Mouse (Mus musculus) gastrocnemius, postnatal 10 days (tissue): Measurements from ENCODE around the gene Fbxo33. TPM values are rescaled to one million over a fixed set of nuclear protein-coding genes. Genes with fewer than 3 reads are reported as not detected.
"Not testable (repeated sequence)": the region's sequence is repeated elsewhere in the genome, so short reads cannot be mapped to it uniquely, and the experiment has no call there.

Source experiments
- DNase-seq: peaks from one replicate; pipeline ENCODE4 v3.0.0; 2021; ENCODE audit warnings: mixed read lengths
- long read RNA-seq, 2 experiments: library from polyadenylated mRNA; stranded (forward); transcript quantifications; one replicate each; pipeline ENCODE4 v2.0.0; 2021
- total RNA-seq, 2 experiments: library from RNA; stranded (reverse); gene quantifications; 2 replicates each; pipeline ENCODE4 v1.2.3; 2021

The Fbxo33 gene
- 1 to 10 TPM; 4.1 to 7.4 TPM for total RNA-seq
- long read RNA-seq, experiment 1, partial matches to known transcripts, result 0 of 6 reads
- long read RNA-seq, experiment 1, other reads (novel, unspliced or antisense), result 2 of 6 reads
- long read RNA-seq, experiment 2, partial matches to known transcripts, result 0 of 4 reads
- long read RNA-seq, experiment 2, other reads (novel, unspliced or antisense), result 0 of 4 reads

DNA sequence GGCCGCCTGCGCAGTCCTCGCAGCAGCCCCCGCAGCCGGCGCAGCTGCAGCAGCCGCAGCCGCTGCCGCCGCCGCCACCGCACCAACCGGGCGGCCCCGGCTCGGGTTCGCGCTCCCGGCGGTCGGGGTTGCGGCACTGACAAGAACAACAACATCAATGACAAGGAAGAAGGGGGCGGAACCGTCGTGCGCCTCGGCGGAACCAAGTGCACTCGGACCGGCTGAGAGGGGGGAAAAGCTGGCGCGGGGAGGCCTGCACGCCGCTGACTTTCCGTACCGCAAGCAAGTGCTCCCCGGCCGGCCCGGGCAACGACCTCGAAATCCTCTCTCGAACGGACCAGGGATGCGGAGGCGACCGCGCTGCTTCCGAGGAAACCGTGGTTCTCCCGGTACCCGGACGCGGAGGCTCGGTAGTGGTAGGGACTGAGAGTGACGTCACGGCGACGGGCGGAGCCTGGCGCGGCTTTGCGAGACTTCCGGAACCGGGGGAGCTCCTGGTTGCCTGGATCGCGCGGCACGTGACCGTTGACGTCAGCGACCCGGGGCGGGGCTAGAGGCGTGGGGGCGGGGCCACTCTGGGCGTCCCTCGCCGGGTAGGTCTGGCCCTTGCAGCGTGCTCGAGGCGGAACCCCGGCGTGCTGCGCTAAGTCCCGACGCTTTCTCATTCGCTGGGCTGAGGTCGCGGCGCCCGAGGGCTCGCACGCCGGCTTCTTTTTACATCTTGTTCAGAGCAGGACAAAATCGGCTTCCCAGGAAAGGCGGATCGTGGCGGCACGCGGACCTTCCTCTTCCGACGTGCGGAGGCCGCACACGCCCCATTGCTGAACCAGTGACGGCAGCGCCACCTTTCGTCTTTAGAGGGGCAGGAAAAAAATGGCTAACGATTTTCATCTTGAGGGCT is at the start of gene Fbxo33:
Gene Fbxo33 (minus strand): TSS at position 401 of the 901 bp plus-strand sequence.
- peak; percentile 98 for DNase-seq

DNA sequence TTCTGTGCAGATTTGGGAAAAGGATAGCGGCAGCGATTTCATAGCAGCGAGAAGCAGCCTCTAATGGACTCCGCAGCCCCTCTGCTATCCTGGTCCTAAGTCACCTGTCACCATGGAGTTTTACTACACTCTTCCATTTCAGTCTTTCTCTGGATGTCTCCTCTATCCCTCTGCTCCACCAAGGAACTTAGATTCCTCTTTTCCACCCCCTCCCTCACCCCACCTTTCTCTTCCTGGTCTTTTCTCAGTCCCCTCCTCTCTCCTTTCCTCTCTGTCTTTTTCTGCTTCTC is 46.4 kb upstream of the Fbxo33 start:
- DNase-seq, result no peak

DNA sequence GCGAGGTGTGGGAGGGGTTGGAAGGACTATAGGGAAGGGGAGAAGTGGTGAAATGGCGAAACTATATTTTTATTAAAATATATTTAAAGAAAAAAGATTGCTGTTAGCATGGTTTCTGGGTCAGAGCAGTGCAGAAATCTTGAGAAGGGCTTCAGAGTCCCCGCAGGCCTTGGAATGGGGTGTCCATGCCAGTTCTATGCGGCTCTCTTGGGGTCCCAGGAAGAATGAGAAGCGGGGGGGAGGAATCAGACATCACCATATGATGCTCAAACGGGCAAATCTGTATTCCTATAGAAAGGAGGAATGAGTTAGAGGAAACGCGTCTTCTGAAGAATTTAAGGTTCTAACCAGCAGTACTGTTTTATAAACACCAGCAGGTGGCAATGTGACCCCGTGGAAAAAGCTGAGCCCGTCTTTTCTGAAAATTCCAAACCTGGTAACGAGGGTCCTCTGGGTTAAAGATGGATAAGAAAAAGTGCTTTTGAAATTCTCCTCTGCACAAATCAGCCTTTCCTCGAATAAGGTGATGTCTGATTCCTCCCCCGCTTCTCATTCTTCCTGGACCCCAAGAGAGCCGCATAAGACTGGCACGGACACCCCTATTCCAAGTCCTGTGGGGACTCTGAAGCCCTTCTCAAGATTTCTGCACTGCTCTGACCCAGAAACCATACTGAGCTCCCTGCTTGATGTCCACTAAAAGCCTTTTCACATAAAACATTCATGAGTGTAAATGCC is 45.8 kb upstream of the Fbxo33 start:
- no peak for DNase-seq

DNA sequence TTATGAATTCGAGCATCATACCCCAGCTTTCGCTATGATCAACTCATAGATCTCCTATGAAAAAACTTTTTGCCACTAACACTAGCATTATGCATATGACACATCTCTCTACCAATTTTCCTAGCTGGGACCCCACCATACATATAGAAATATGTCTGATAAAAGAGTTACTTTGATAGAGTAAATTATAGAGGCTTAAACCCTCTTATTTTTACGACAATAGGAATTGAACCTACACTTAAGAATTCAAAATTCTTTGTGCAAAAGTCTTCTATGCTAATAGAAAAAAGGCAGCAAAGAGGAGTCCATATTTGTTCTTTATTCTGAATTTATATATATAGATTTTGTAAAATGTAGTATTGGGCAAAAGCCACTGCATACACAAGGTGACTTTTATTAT is 43.3 kb upstream of the Fbxo33 start:
- DNase-seq, result no peak

GRCm38 (mm10) chr12:59260798-59261197 is 41.3 kb upstream of the Fbxo33 start:
- DNase-seq, result no peak

GRCm38 (mm10) chr12:59260362-59260761 is 40.8 kb upstream of the Fbxo33 start:
- DNase-seq, result no peak

GRCm38 (mm10) chr12:59259015-59259414 is 39.5 kb upstream of the Fbxo33 start:
- DNase-seq, result no peak

DNA sequence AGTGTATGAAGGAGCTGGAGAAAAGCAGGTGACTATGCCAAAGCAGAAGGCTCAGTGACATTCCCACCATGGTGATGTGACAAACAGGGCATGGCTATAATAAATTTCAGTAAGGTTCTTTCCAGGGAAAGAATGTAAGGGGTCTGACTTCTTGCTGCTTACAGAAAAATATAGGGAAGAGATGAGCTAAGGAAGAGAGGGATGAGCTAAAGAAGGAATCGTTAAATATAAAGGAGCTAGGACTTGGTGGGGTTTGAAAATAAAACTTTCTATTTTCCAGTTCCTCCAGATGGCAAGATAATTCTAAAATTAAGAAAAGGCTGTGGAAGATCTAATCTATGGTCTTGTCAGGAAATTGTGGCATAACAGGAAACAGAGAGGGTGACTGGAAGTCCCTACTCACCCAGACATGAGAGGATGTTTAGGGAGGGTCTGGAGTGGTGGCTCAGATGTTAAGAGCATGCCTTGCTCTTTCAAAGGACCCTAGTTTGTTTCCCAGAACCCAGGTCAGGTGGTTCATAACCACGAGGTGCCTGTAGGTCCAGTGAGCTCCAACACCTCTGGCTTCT is 30.8 kb upstream of the Fbxo33 start:
- no peak for DNase-seq

GRCm38 (mm10) chr12:59248969-59249368 is 29.4 kb upstream of the Fbxo33 start:
- DNase-seq, result no peak

DNA sequence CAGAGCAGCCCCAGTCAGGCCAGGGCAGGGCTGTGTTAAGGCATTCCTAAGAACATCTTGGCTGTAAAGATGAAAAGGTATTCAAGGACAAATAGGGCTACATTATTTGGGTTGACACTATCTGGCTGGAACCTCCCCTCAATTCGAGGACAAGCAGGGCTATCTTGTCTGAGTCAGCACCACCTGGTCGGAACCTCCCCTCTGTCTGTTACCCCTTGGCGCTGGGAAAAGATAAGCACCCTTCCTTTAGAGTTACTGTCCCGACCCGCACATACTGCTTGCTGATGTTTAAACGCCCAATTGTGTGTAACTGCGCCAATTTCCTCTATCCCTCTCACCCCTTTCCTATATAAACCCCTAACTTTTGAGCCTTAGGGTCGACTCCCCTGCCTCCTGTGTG is 21.5 kb upstream of the Fbxo33 start:
- DNase-seq, result not testable (repeated sequence)

DNA sequence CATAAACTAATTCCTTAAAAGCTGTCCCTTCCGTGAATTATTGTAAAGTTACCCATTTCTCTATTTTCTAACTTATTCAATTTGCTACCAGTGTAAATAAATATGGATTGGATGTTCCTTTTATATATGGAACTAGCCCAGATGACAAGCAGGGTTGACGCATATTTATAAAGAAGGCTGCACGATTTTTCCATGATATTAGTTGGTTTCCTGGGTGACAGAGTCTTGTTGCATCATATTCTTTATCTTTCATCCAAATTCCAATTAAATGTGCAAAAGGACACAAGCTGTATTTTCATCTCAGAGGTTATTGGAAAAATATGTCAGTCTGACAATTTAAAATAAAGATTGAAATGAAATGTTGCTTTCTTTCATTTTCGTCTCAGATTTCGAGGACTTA is 18.9 kb upstream of the Fbxo33 start:
- no peak for DNase-seq

DNA sequence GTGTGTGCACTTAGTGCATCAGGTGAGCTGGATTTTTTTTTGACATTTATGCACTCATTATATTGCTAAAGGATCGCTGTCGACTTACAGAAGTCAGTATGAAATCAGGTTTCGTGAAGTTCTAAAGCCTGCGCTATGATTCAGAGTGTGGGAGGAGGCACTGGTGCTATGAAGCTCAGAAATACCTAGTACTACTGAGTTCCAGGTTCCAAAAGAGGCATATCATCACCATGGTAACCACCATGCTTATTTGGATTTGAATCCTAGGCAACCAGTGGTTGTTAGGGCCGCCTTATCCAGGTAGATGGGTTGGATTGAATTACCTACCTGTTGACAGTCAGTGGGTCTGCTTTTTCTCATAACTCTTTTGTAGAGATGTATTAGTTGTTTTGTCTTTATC is 8.9 kb upstream of the Fbxo33 start:
- DNase-seq, result no peak

DNA sequence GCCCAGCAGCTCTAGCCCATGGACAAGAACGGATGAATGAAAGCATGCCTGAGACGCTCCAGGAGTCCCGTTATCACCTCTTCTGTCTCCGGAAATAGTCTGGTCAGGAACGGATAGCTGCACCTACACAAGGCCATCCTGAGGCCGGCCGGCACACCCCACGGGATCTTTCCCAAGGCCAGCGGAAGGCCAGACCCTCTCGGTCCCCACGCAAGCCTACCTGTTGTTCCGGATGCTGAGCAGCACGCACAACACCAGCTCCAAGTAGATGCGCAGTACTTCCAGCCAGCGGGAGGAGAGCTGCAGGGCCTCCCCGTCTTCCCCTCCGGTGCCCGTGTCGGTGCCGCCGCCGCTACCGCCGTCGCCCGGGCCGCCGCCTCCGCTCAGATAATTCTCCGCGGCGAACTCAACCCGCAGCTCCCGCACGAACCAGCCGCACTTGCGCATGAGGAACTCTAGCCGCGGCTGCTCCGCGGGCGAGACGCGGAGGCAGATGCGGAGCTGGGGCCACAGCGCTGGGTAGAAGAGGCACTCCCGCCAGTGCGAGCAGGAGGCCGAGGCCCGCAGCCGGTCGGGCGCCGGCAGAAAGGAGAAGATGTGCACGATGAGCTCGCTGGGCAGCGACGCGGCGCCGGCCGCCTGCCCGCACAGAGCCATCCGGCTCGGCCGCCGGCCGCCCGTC is 744 bp downstream of the Fbxo33 start:
- DNase-seq, result no peak

DNA sequence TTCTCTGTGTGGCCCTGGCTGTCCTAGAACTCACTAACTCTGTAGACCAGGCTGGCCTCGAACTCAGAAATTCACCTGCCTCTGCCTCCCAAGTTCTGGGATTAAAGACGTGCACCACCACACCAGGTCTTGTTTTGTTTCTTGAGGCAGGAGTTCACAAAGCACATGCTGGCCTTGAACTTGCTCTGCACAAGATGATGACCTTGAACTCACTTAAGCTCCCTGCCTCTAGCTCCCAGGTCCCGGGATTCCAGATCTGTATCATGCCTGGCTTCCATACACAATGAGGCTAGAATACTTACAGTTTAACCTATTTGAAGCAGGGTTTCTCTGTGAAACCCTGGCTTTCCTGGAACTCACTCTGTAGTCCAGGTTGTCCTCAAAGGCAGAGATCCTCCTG is 2.2 kb downstream of the Fbxo33 start:
- no peak for DNase-seq

- DNase-seq, result no peak
These were observed 2.8 kb downstream of the Fbxo33 start for GRCm38 (mm10) chr12:59216676-59217266.

GRCm38 (mm10) chr12:59216176-59216575 is 3.3 kb downstream of the Fbxo33 start:
- DNase-seq, result no peak

DNA sequence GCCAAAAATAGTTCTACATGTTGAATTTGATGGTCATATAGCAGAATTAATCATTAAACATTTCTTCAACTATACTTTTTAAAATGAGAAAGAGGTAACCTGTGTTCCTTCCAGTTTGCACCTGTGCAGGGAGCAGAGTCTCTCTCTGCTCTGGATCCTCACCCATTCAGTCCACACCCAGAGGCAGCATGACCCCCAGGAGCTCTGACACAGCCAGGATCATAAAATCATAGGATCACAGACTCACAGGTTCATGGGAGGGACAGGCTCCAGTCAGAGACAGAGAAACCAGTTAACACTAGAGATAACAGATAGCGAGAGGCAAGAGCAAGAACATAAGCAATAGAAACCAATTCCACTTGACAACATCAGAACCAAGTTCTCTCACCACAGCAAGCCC is 11.7 kb downstream of the Fbxo33 start:
- DNase-seq, result no peak

DNA sequence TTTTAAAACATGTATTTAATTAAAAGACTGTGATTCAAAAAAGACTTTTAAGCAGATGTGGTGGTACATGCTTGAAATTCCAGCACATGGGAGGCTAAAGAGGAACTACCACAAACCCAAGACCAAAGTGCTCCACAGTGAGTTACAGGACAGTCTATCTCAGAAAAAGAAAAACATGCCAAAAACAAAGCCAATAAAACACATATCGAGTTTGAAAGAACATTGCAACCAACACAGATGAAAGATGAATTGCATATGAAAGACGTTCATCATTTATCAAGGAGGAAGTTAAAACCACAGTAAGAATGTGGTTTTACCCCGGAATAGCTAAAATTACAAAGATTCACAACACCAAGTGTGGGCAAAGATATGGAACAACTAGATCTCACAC is 12.5 kb downstream of the Fbxo33 start:
- no peak for DNase-seq

GRCm38 (mm10) chr12:59206208-59206999 is 13.1 kb downstream of the Fbxo33 start:
- DNase-seq, result no peak

DNA sequence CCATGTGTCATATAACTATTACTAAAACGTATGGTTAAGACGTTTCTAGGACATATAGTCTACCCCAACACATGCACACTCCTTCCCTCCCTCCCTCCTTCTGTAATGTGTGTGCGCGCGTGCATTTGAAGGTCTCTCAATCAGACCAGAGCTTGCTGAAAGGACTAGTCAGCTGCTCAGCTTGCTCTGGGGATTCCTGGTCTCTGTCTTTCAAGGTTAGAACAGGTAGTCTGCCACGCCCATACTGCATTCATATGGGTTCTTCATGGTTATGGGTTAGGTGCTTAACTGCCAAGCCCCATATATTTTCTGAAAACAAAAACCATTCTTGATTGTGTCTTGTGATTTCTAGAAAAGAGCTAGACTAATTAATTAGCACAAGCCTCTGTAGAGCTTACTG is 14.0 kb downstream of the Fbxo33 start:
- no peak for DNase-seq

GRCm38 (mm10) chr12:59199361-59199760 is 20.2 kb downstream of the Fbxo33 start:
- no peak for DNase-seq
